Mouse (Mus musculus): Measurements from ENCODE around the gene Wdr95.
"Not testable (repeated sequence)": the region's sequence is repeated elsewhere in the genome, so short reads cannot be mapped to it uniquely, and the experiment has no call there.

Gene Wdr95

GRCm38 (mm10) chr5:149517116-149517515 lies 11.4 kb upstream of the Wdr95 start:
- no peak for DNase-seq (ENCODE audit: low read depth, low spot score)

- peak; percentile 30 for DNase-seq (ENCODE audit: low read depth, low spot score)
Measured at GRCm38 (mm10) chr5:149520806-149521205, 7.7 kb upstream of the Wdr95 start.

- DNase-seq (ENCODE audit: low read depth, low spot score) = no peak
Measured at GRCm38 (mm10) chr5:149523856-149524241, 4.6 kb upstream of the Wdr95 start.

- DNase-seq (ENCODE audit: low read depth, low spot score) = peak; percentile 92
Measured at GRCm38 (mm10) chr5:149524242-149524858, 4.1 kb upstream of the Wdr95 start.

- DNase-seq (ENCODE audit: low read depth, low spot score) = peak; percentile 69
Measured at GRCm38 (mm10) chr5:149525055-149525785, 3.3 kb upstream of the Wdr95 start.

- DNase-seq (ENCODE audit: low read depth, low spot score) = peak; percentile 27
Measured at GRCm38 (mm10) chr5:149526467-149526951, 2.0 kb upstream of the Wdr95 start.

GRCm38 (mm10) chr5:149527292-149527691 lies 1.2 kb upstream of the Wdr95 start:
- not testable (repeated sequence) for DNase-seq (ENCODE audit: low read depth, low spot score)

- DNase-seq (ENCODE audit: low read depth, low spot score) = no peak
Measured at GRCm38 (mm10) chr5:149533847-149534246, 5.4 kb downstream of the Wdr95 start.

- no peak for DNase-seq (ENCODE audit: low read depth, low spot score)
Measured at GRCm38 (mm10) chr5:149536005-149536404, 7.5 kb downstream of the Wdr95 start.

- no peak for DNase-seq (ENCODE audit: low read depth, low spot score)
Measured at GRCm38 (mm10) chr5:149537796-149538511, 9.5 kb downstream of the Wdr95 start.

- DNase-seq (ENCODE audit: low read depth, low spot score) = no peak
Measured at GRCm38 (mm10) chr5:149538531-149538930, 10.1 kb downstream of the Wdr95 start.

GRCm38 (mm10) chr5:149539051-149539450 lies 10.6 kb downstream of the Wdr95 start:
- DNase-seq (ENCODE audit: low read depth, low spot score) = no peak

- no peak for DNase-seq (ENCODE audit: low read depth, low spot score)
Measured at GRCm38 (mm10) chr5:149551179-149551578, 22.7 kb downstream of the Wdr95 start.

- DNase-seq (ENCODE audit: low read depth, low spot score) = peak; percentile 88
Measured at GRCm38 (mm10) chr5:149552742-149553141, 24.3 kb downstream of the Wdr95 start.

GRCm38 (mm10) chr5:149553373-149553772 lies 24.9 kb downstream of the Wdr95 start:
- no peak for DNase-seq (ENCODE audit: low read depth, low spot score)

- DNase-seq (ENCODE audit: low read depth, low spot score) = peak; percentile 51
Measured at GRCm38 (mm10) chr5:149554397-149554796, 25.9 kb downstream of the Wdr95 start.

- peak; percentile 51 for DNase-seq (ENCODE audit: low read depth, low spot score)
Measured at GRCm38 (mm10) chr5:149560903-149561588, 32.6 kb downstream of the Wdr95 start.

GRCm38 (mm10) chr5:149566026-149566425 lies 37.5 kb downstream of the Wdr95 start:
- no peak for DNase-seq (ENCODE audit: low read depth, low spot score)

GRCm38 (mm10) chr5:149566957-149567356 lies 38.5 kb downstream of the Wdr95 start:
- DNase-seq (ENCODE audit: low read depth, low spot score) = no peak

- DNase-seq (ENCODE audit: low read depth, low spot score) = no peak
Measured at GRCm38 (mm10) chr5:149568993-149569392, 40.5 kb downstream of the Wdr95 start.

GRCm38 (mm10) chr5:149576977-149577376 lies 48.5 kb downstream of the Wdr95 start:
- no peak for DNase-seq (ENCODE audit: low read depth, low spot score)

GRCm38 (mm10) chr5:149577449-149577848 lies 49.0 kb downstream of the Wdr95 start:
- no peak for DNase-seq (ENCODE audit: low read depth, low spot score)
